Mouse (Mus musculus): ENCODE results near the gene Nrm.

GRCm38 (mm10) chr17:35897644-35898573, 36.8 kb downstream of the Nrm start:
- TF ChIP-seq CTCF (IDR thresholded peaks at IDR 0.05; ENCODE audit: borderline replicate concordance, insufficient read depth, low read depth, low read length) (no peak), POLR2A (IDR thresholded peaks at IDR 0.05; ENCODE audit: borderline replicate concordance, insufficient read depth, low read length) (no peak)
